Mouse (Mus musculus): ENCODE measurements around the gene Dido1.

DNA sequence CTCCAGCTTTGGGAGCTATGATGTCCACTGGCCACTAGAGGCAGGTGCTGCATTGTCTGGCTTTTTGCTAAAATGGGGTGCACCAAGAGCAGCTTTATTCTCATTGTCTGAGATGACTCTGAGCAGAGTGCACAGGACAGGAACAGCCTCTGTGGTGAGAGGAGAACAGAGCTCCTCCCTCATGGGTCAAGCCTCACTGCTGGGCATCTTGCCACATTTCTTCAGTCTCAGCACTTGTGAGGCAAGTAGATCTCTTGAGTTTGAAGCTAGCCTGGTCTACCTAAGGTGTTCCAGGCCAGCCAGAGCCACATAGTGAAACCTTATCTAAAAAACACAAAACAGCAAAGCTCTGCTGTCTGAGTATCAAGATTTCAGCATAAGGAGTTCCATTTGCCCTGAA, 63.0 kb downstream of the Dido1 start:
- TF ChIP-seq ZC3H11A (IDR thresholded peaks at IDR 0.05; ENCODE audit: borderline replicate concordance, low read depth, low read length) (no peak), HCFC1 (IDR thresholded peaks at IDR 0.05; ENCODE audit: borderline replicate concordance, insufficient read depth, low read length) (no peak)

Data from ES-E14 (cell line).